Mouse (Mus musculus) neural tube, embryonic 11.5 days (tissue): ENCODE measurements around the gene Gm48551. TPM values are rescaled to one million over a fixed set of nuclear protein-coding genes. Genes with fewer than 3 reads are reported as not detected.
A peak's percentile ranks its signal among the peaks of the same experiment; 100 is the strongest.

Experiments used
- ATAC-seq: fragments of 200-750 bp; cut with Nextera tagmentation; 2 replicates; pipeline ENCODE4 v1.8.0; 2017; ENCODE audit warnings: moderate number of reproducible peaks, mild to moderate bottlenecking, moderate TSS enrichment, moderate library complexity; ENCODE audit not compliant: insufficient read depth, low FRiP score, low TSS enrichment
- DNase-seq: peaks from one replicate; pipeline ENCODE4 v3.0.0-alpha.2; 2015; ENCODE audit warnings: low spot score
- H3K27ac ChIP-seq: fragments of 300-500 bp; sonication (generic); 2 replicates; pipeline ENCODE4 v1.5.1; 2014; ENCODE audit warnings: low read depth, mild to moderate bottlenecking, low read length
- H3K27me3 ChIP-seq: fragments of 300-500 bp; sonication (generic); 2 replicates; pipeline ENCODE4 v1.6.1; 2014; ENCODE audit warnings: mild to moderate bottlenecking, low read length, mixed read lengths; ENCODE audit not compliant: control insufficient read depth, insufficient read depth
- H3K36me3 ChIP-seq: fragments of 300-500 bp; sonication (generic); 2 replicates; pipeline ENCODE4 v1.6.1; 2014; ENCODE audit warnings: mild to moderate bottlenecking, low read length, moderate library complexity, mixed read lengths; ENCODE audit not compliant: control insufficient read depth, insufficient read depth
- H3K4me1 ChIP-seq: fragments of 300-500 bp; sonication (generic); 2 replicates; pipeline ENCODE4 v1.6.1; 2014; ENCODE audit warnings: low read length, mixed read lengths; ENCODE audit not compliant: control insufficient read depth, insufficient read depth
- H3K4me2 ChIP-seq: fragments of 300-500 bp; sonication (generic); 2 replicates; pipeline ENCODE4 v1.6.1; 2014; ENCODE audit warnings: low read depth, mild to moderate bottlenecking, moderate library complexity
- H3K4me3 ChIP-seq: fragments of 300-500 bp; sonication (generic); 2 replicates; pipeline ENCODE4 v1.5.1; 2014; ENCODE audit warnings: low read depth, low read length
- H3K9ac ChIP-seq: fragments of 300-500 bp; sonication (generic); 2 replicates; pipeline ENCODE4 v1.6.1; 2014; ENCODE audit warnings: mild to moderate bottlenecking, low read length
- H3K9me3 ChIP-seq: fragments of 300-500 bp; sonication (generic); 2 replicates; pipeline ENCODE4 v1.6.1; 2016; ENCODE audit warnings: low read length; ENCODE audit not compliant: control insufficient read depth
- WGBS: fragments of 180-500 bp; shearing (Covaris S2); extraction: QIAGEN DNeasy Blood & Tissue Kit; methylation state at CpG from one replicate; pipeline ENCODE4 v1.1.7; 2014; 5-methylcytosine and 5-hydroxymethylcytosine counted together
- polyA plus RNA-seq: library from polyadenylated mRNA; unstranded; fragments of >200 nt; fragmentation: Nextera tagmentation; extraction: Ambion mirVana; gene quantifications from 2 replicates; pipeline ENCODE4 v1.2.1, GENCODE M21; 2014

The Gm48551 gene
- polyA plus RNA-seq, 1 experiment from 2014 or later, result 1.7 TPM

DNA sequence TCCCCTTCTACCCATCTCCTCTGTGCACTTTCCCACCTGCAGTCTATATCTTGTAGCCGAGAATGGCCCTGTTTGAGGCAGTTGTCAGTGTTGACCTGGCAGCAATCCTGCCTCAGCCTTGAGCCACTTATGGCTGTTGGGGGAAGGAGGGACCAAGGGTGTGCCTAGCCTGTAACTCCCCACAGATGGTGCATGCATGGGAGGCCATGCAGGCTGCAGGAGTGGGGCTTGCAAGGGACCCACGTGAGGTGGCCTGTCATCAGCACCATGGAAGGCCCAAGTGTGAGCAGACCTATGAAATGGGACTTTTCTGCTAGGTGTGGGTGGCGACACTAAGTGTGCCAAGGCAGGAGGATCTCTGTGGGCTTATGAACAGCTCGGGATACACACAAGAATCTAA lies 19.2 kb upstream of the Gm48551 start:
- ATAC-seq, result no peak
- H3K27me3 ChIP-seq, result peaks cover 15% of the 10 kb centered on the region
- WGBS, result 43% methylated on average over 4 of the region's 4 CpGs
- peaks cover 26% of the 10 kb centered on the region for H3K36me3 ChIP-seq
- no peak for DNase-seq
- peaks cover 30% of the 10 kb centered on the region for H3K4me1 ChIP-seq
- no peak overlapping the region for H3K4me2 ChIP-seq
- H3K27ac ChIP-seq, result no peak overlapping the region
- no peaks in the 10 kb centered on the region for H3K9me3 ChIP-seq
- H3K9ac ChIP-seq, result no peak overlapping the region
- H3K4me3 ChIP-seq, result no peak overlapping the region

DNA sequence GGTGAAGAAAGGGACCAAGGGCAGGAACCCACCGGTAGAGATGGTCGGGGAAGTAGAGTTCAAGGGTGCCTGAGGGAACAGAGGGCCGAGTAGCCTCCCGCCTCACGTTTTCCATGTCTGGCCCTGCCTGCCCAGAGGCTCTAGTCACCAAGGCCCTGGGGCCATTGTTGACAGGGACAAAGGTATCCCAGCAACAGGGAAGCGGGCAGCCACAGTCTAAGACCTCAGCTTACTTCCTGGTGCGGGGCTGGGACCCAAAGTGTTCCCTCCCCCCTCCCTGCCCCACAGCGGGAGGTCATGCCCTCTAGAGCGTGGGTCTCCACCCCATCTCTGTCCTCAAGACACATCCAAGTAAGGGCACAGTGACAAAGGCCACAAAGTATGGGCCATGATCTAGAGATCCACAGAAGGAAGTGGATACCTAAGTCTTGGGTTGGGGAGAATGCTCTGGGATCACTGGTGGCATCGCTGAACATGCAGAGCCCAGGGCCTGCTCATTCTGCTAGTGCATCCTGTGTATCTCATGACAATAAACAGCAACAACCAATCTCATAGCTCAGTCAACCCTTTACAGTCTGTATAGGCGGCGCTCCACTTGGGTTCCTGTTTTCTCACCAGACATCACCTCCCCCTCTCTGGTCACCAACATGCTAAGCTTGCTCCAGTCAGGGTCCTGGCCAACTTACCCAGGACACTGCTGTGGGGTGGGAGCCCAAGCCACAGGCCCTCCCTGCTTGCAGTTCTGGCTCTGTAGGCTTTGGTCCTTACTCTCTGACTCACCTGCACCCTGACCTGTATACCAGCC lies 18.4 kb upstream of the Gm48551 start, which contains the start of gene 4930404N11Rik:
Gene 4930404N11Rik, minus strand, starts transcription at position 145 of the 805 bp plus-strand sequence.
- 26% methylated on average over 12 of the region's 12 CpGs for WGBS
- Histone ChIP-seq H3K9me3 (no peaks in the 10 kb centered on the region), H3K4me1 (peaks cover 30% of the 10 kb centered on the region), H3K36me3 (peaks cover 31% of the 10 kb centered on the region), H3K4me2 (peak within 1 kb of the TSS; percentile 50), H3K9ac (peak within 1 kb of the TSS; percentile 37; the same call in 1 of the 2 replicates), H3K27me3 (peaks cover 15% of the 10 kb centered on the region), H3K27ac (no peak within 1 kb of the TSS; the same call in 1 of the 2 replicates), H3K4me3 (peak within 1 kb of the TSS; percentile 15)
- peak; percentile 67 for DNase-seq
- no peak for ATAC-seq

DNA sequence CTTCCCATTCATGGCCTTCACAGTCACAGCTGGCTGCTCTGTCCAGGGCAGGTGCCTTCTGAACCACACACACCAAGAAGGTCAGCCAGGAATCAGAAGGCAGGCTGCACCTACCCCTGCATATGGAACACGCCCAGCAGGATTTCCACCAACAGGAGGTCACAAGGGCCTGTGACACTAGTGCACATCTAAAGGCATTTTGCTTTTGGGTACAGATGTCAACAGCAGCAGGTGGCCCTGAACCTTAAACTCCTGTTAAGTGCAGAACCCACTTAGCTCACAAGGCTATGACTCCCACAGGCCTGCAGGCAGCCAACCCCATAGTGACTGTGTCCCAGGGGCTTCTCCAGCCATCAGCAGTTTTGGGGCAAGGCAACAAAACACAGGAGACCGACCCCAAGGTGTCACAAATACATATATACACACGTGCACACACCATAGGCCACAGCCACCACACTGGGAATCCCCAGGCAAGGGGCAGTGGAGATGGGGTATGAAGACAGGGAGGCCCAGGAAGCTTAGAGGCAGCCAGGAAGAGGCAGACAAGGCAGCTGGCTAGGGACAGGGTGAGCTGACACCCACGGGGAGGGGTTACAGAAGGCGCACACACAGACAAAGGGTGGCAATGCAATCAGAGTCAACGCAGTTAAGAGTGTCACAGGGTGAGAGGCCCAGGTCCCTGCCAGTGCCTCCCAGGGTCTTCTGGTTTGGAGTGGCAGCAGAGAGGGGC lies 17.6 kb upstream of the Gm48551 start:
- no peak overlapping the region for H3K4me3 ChIP-seq
- 77% methylated on average over 6 of the region's 6 CpGs for WGBS
- no peak for ATAC-seq
- H3K9me3 ChIP-seq, result no peaks in the 10 kb centered on the region
- peaks cover 35% of the 10 kb centered on the region for H3K36me3 ChIP-seq
- DNase-seq, result no peak
- H3K27ac ChIP-seq, result no peak overlapping the region; the same call in 1 of the 2 replicates
- H3K4me1 ChIP-seq, result peaks cover 30% of the 10 kb centered on the region
- H3K27me3 ChIP-seq, result peaks cover 15% of the 10 kb centered on the region
- H3K9ac ChIP-seq, result no peak overlapping the region
- H3K4me2 ChIP-seq, result no peak overlapping the region

DNA sequence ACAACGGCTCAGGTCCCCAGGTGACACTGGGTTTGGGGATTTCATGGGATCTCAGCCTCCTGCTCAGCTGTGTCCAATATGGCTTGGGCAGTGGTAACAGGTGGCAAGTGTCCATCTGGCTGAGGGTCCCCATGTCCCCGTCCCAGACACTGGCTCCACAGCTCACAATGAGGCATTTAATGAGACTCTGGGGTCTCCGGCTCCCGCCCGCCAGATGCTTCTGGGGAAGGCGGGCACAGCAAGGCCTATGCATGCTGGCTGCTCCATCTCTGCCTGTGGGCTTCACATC lies 17.1 kb upstream of the Gm48551 start:
- no peak overlapping the region for H3K4me3 ChIP-seq
- peaks cover 30% of the 10 kb centered on the region for H3K4me1 ChIP-seq
- no peaks in the 10 kb centered on the region for H3K9me3 ChIP-seq
- H3K27me3 ChIP-seq, result peaks cover 15% of the 10 kb centered on the region
- no peak for DNase-seq
- no peak overlapping the region for H3K9ac ChIP-seq
- no peak overlapping the region; the same call in 1 of the 2 replicates for H3K27ac ChIP-seq
- 80% methylated on average over 6 of the region's 6 CpGs for whole genome bisulfite sequencing
- H3K36me3 ChIP-seq, result peaks cover 35% of the 10 kb centered on the region
- ATAC-seq, result no peak
- no peak overlapping the region for H3K4me2 ChIP-seq

DNA sequence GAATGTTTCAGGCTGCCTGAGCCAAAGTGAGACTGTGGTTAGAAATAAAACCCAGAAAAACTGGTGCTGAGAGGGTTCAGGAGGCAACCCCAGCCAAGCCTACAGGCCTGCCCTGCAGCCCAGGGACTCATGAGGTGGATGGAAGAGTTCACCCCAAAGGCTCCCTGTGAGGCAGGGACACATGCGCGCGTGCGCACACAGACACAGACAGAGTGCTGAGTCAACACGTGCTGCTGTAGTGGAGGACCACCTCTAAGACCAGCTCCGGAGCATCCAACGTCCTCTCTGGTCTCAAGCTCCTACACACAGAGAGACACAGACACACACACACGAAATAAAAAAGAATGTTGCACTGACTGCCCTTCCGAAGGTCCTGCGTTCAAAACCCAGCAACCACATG lies 8.9 kb upstream of the Gm48551 start:
- Histone ChIP-seq H3K27ac (no peak overlapping the region), H3K36me3 (peaks cover 11% of the 10 kb centered on the region), H3K4me3 (no peak overlapping the region), H3K27me3 (no peaks in the 10 kb centered on the region), H3K9ac (no peak overlapping the region), H3K9me3 (no peaks in the 10 kb centered on the region), H3K4me1 (peaks cover 12% of the 10 kb centered on the region), H3K4me2 (no peak overlapping the region)
- no peak for ATAC-seq
- WGBS, result 96% methylated on average over 10 of the region's 10 CpGs
- DNase-seq, result no peak

DNA sequence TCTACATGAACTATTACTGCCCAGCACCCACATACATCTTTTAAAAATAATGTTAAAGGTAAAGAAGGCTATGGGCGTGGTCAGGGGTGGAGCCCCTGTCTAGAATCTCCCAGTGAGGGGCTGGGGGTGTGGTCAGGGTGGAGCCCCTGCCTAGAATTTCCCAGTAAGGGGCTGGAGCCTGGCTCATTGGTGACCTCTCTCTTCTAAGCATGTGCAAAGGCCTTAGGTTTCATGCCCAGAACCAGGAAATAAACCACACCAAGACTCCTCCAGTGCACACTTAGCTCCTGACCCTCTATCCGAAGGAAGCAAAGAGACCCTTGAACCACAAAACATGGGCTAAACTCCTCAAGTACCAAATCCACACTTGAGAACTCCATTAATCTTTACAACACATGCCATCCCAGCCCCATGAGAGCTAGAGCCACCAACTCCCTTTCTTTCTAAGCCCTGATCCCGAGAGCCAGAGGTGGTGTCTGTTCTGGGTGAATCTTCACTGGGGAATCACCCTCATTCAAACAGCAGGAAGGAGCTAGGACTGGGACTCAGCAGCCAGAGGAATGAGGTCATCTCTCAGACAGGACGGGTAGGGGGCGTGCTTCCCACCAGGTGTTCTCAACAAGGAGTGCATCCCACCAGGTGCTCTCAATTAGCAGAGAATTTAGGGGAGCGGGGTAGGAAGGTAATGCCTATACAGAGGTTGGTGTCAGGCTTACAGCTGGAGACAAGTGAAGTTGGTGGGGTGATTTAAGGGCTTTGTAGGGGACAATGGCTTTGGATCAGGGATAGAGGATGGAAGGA lies 7.5 kb upstream of the Gm48551 start:
- Histone ChIP-seq H3K4me1 (peaks cover 12% of the 10 kb centered on the region), H3K36me3 (peaks cover 5% of the 10 kb centered on the region), H3K9me3 (no peaks in the 10 kb centered on the region), H3K9ac (peak overlapping the region; percentile 89), H3K27ac (no peak overlapping the region), H3K4me2 (peak overlapping the region; percentile 88), H3K27me3 (no peaks in the 10 kb centered on the region), H3K4me3 (peak overlapping the region; percentile 85)
- ATAC-seq (no peak), DNase-seq (no peak)
- WGBS, result 44% methylated on average over 6 of the region's 6 CpGs

DNA sequence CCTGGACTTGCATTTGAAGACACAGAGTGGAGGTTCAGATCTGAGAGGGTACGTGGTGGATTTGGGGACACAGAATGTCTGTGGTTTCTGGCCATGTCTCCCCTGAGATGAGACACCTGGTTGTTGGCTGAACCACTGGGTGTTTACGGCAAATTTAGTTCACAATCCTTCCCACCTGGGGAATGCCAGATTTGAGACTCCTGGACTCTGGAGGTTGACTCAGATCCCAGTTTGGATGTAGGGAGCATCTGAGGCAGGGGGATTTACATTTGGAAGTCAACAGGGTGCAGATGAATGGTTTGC lies 7.0 kb upstream of the Gm48551 start:
- Histone ChIP-seq H3K4me1 (peaks cover 12% of the 10 kb centered on the region), H3K27me3 (no peaks in the 10 kb centered on the region), H3K36me3 (peaks cover 5% of the 10 kb centered on the region), H3K4me2 (peak overlapping the region; percentile 88), H3K4me3 (peak overlapping the region; percentile 85), H3K9me3 (no peaks in the 10 kb centered on the region), H3K27ac (no peak overlapping the region), H3K9ac (peak overlapping the region; percentile 89)
- DNase-seq (no peak), ATAC-seq (no peak)
- WGBS, result 57% methylated on average over 2 of the region's 2 CpGs

DNA sequence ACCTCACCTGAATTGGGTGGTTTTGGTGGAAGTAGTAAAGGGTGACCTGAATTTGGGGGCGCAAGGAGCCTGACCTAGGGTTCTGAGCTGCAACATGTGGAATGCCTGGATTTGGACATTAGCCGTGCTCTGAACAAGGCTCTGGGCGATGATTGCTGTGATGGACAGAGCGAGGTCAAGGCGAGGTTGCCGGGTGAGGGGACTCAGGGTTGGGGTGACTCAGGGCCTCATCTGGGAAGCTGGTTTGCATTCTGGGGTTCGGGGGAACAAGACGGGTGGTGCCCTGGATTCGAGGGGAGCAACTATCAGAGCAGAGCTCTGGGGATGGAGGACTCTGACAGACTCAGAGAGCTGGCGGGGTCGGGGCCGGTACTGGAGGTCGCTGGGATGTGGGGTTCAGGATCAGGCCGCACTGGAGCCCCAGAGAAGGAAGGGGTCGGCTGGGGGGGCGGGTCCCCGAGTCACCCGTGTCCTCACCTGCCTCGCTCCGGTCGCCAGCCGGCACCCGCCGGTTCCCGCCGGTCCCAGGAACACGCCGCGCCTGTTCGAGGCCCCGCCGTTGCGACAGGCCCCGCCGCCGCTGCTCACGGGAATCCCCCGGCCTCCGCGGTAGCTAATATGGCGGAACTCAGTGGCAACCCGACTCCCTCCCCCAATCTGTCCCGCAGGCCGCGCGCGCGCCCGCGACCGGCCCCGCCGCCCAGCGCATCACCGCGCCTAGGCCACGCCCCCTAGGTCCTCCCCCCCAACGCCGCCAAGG lies 6.3 kb upstream of the Gm48551 start, which contains the start of gene Fzr1:
Gene Fzr1, minus strand, starts transcription at position 724 of the 760 bp plus-strand sequence.
- Histone ChIP-seq H3K27ac (peak within 1 kb of the TSS; percentile 67), H3K4me3 (peak within 1 kb of the TSS; percentile 85), H3K9ac (peak within 1 kb of the TSS; percentile 89), H3K4me2 (peak within 1 kb of the TSS; percentile 88), H3K9me3 (no peaks in the 10 kb centered on the region), H3K4me1 (peaks cover 12% of the 10 kb centered on the region), H3K36me3 (peaks cover 5% of the 10 kb centered on the region), H3K27me3 (no peaks in the 10 kb centered on the region)
- ATAC-seq (peak; percentile 59), DNase-seq (no peak)
- under 1% methylated on average over 44 of the region's 59 CpGs for WGBS
